Mouse (Mus musculus): Measurements from ENCODE around the gene Prpf40a.

GRCm38 (mm10) chr2:53200164-53200885 lies 9.2 kb upstream of the Prpf40a start:
- no peak for TF ChIP-seq CTCF (IDR thresholded peaks at IDR 0.05; ENCODE audit: borderline replicate concordance, insufficient read depth, low read depth, low read length)
- no peak for TF ChIP-seq POLR2A (IDR thresholded peaks at IDR 0.05; ENCODE audit: borderline replicate concordance, insufficient read depth, low read length)

Data from cerebellum, adult 2 months (tissue).